Mouse (Mus musculus) right cerebral cortex, adult 18-20 months (tissue): ENCODE measurements around the gene Frat2.

Source experiments
- DNase-seq: peaks from one replicate; pipeline ENCODE4 v3.0.0; 2022; ENCODE audit warnings: mixed read lengths

Frat2 gene

DNA sequence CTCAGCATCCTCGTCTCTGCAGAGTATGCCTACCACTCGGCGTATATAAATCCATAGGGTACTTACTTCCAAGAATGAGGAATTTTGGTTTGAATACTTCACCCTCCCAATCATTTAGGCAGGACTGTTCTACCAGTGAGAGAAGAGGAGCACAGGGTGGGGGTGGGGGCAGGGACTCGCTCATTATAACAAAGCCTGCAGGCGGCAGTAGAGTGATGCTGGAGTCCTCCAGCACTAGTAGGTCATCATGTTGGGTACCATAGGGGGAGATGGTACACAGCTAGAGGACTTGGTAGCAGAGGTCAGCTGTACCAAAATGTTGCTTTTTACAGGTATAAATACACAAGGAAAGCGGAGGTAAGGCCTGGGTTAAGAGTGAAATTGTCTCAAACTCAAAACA is 3.6 kb downstream of the Frat2 start:
- no peak for DNase-seq

DNA sequence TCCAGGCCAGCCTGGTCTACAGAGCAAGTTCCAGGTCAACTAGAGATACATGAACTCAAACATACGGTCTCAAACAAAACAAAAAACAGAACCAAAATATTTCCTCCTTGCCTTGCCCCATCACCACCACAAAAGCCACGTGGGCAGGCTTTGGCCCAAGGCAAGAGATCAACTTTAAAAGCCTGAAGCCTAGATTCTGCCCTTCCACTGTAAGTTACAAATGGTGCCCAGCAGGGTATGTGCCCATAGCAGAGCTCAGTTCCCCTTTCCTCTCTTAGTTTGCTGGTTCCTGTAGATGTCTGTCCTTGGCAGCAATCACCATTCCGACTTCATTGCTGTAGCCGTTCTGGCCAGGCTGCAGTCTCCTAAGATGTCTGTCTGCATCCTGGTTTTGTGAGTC is 5.2 kb downstream of the Frat2 start:
- DNase-seq: no peak

DNA sequence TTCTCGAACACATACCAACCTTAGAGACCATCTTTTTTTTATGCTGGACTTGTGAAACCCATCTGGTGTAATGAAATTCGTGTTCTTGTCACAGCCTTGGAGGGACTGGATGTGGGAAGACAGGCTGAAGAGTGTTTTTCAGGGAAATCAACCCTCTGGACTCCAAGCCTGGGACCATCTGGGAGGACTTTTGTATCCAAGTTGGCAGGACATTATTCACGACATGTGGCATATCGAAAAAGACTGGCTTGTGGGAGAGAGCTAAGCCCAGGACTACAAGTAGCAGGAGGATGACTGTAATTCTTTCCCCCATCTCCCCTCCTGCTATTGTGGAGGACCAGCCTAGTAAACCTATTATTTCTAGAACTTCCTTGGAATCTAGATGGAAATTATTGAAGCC is 5.7 kb downstream of the Frat2 start:
- DNase-seq: no peak

DNA sequence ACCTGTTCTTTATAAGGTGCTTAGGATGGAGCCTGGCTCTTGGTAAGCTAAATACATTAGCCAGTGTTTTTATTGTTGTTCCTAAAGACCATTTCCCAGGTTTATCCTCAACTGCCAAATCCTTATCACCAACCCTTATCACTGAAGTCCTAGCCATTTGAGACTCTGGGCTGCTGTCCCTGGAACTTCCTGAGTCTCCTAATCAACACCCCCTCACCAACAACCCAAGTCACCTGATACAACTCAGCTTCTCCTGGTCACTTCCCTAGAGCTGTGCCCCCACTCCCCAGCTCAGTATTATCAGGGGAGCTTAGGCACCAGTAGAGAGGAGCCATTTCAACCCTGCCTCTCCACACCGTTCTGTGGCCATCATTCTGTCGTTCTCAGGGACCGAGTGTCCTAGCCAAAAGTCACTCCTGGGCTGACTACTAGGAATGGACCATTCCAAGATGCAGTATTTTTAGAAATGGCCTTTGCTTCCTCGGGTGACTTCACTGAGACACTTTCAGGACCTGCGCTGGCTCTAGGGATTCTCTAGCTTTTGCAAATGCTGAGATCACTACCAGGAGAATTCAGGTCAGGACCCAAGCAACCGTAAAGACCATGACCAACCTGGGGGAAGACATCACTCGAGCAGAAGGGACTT is 6.7 kb downstream of the Frat2 start:
- no peak for DNase-seq

DNA sequence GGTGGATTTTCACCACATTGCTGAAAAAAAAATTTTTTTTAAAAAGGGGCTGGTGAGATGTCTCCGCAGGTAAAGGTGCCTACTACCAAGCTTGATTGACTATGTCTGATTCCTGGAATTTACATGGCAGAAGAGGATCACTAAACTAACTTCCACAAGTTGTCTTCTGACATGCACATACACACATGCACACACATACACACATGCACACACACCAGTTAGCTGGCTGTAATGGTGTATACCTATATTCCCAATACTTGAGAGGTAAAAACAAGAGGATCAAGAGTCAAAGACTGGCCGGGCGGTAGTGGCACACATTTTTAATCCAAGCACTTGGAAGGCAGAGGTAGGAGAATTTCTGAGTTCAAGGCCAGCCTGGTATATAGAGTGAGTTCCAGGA is 8.2 kb downstream of the Frat2 start:
- no peak for DNase-seq

DNA sequence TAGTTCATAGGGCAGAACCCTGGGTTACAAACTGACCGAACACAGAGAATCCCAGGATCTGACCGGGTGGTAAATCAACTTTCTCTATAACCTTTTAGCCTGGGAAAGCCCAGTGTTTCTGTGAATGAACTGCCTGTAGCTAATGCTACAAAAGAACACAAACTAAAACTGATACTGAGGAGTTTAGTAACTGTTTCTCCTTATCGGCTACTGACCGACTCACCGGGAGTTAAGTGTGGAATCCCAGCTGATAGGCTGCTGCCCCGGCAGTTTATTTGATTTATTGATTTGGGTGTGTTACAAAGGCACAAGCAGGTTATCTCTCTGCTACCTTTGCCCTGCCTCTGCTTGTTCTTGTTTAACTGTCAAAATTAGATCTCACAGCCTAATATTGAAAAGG is 9.1 kb downstream of the Frat2 start:
- no peak for DNase-seq

DNA sequence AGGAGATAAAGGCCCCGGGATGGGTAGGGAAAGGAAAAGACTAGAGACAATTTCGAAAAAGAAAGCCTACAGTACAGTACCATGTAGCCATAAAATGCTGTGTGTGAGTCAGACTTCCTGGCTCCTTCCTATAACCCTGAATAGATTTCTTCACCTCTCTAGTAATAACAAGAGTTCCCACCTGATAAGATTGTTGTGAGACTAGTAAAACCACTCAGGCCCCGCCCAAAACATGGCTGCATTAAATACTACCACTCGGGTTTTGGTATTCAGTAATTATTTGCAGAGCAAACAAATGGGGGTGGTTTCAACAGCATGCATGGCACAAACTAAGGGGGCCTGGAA is 10.0 kb downstream of the Frat2 start:
- no peak for DNase-seq

DNA sequence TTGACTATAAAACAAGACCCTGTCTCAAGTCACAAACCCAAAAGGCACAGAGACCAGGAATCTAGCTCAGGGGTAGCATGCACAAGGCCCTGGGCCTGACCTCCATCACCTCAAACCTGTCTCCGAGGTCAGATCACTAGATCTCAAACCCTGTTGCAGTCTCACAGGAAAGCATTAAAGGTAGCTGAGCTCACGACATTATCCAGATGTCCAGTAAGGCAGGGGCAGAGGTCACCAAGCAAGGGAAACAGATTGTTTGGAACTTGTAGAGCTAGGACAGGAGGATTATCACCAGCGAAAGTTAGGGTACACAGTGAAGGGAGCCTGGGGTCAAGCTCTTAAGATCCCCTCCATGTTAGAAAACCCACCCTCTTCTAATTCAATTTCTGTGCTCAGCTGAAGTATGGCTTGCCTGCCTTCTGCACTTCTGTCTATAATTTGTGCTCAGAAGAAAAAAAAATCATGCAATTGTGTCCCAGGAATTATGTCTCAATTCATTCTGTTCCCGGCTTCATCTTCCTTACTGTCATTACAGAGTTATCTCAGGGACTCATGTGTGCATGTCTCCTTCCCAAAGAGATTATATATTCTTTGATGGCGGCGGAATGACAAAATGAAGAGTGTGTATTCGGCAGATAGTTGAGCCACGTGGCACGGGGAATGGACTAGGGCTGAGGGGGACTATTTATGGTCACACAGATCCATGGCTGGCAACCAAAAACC is 10.6 kb downstream of the Frat2 start:
- DNase-seq: no peak

DNA sequence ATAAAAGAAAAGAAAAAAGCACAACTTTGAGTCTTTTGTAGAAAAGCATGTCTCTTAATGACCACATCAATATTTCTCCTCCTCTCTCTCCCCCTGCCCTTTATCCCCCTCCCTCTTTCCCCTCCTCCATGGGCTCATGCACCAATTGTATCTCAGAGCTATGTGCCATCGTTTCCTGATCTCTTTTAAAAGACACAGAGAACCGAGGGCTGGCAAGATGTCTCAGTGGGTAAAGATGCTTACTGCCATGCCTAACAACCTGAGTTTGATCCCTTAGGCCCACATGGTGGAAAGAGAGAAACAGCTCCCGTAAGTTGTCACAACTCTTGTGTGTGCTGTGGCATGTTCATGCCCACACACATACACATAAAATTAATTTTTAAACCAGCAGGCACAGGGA is 11.2 kb downstream of the Frat2 start:
- DNase-seq: no peak

DNA sequence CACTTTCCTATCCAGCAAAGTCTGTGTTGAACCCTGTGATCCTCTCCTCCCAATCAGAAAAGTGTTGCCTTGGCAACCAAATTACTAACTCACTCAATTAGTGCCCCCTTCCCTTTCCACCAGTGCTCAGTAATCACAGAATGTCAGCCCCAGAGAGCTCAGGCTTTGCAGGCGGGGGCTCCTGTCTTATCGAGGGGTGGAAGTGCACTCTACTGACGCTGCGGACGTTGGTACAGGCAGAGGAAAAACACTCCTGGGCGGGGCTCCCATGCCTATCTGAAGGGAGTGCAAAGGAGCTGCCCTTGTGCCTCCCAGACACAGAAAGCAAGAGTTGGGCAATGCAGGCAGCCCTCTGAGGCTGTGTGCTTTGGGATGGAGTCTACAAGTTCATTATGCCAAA is 12.1 kb downstream of the Frat2 start:
- peak; percentile 19 for DNase-seq

DNA sequence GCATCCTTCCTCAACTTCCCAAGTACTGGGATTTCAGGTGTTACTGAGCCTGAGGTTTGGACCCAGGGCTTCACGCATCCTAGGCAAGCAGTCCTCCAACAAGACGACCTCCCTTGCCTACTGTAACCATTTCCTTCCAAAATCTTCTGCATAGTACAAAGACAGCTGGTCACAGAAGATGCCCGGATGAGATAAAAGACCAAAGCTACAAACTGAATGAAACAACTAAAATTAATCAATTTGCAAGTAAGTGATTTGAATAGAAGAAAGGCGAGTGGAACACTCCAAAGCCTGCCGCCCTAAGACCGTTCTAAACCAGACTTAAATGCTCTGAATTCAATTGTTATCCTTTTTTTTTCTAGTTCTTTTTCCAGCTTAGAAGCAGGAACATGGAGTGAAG is 12.5 kb downstream of the Frat2 start:
- no peak for DNase-seq

DNA sequence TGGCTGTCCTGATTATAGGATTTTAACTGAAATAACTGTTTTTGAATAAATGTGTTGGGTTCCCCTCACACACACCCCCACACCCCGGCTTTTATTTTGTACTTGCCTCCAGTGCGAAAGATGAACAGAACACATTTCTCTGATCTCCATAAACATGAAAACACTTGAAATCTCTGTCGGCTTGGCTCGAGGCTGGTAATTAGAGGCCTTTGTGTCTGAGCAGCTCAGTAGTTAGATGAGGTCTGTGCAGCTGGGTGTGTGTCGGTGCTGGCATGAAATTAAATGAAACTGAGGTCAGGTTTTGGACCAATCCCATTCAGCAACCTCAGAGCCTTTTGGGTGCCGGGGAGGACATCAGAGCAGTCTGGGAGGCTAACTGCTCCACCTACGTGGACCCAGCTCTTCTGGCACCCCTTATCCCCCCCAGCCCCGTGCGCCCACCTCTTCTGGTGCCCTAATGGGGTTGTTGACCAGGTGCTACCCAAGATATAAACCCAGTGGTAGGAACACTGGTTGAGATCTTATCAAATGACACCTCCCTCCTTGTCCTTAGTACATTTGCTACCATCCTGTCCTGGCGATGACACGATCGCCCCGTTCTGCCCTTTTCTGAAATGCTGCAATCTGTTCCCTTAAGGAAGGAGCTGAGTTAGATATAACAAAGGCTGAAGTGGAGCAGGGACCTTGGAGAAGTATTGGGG is 15.3 kb downstream of the Frat2 start:
- DNase-seq: peak; percentile 22

DNA sequence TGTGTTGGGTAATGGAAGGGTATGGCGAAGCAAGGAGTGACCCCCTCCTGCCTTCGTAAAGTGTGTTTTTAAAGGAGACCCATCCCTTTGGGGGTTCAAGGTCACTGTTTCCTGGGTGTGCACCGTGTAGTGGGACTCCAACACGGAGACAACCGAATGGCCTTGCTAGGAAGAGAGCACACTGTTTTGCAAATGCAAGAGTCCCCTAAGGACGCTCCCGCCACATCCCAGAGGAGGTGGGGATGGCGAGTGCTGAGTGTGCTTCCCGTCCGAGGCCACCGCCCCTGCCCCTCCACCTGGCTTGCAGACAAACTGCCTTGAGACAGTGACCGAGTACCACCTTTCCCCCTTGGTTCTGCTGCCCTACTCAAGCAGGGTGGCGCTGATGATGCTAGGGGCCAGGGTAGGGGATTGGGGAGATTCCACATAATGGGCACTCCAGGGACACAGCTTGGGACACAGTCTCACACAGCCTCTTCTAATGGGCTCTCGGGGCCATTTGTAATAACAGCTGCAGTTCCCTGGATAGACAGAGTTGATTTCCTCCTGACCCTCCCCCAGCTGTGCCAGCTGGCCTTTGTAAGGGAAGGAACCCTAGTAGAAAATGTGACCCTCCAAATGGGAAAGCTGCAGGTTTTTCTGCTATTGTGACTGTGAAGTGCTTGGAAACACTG is 16.1 kb downstream of the Frat2 start:
- DNase-seq: no peak

DNA sequence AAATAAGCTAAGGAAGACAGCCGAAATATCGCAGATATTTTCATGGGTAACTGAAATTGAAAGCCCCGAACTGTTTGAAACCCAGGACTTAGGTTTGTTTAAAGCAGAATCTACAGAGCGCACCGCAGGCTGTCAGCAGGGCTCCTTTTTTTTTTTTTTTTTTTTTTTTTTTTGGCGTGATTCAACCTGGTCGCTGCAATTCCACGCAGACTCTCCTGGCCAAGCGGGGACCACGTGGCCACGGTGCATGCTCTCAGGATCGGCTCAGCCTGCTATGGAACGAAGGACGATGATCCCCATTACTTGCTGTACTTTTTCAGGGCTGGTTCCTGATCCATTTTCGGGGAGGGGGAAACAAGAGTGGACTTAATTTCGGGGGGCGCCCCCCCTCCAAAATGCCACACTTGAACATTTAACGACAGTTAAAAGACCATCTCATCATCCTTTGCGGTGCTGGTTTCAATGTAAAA is 16.8 kb downstream of the Frat2 start:
- DNase-seq: peak; percentile 50

DNA sequence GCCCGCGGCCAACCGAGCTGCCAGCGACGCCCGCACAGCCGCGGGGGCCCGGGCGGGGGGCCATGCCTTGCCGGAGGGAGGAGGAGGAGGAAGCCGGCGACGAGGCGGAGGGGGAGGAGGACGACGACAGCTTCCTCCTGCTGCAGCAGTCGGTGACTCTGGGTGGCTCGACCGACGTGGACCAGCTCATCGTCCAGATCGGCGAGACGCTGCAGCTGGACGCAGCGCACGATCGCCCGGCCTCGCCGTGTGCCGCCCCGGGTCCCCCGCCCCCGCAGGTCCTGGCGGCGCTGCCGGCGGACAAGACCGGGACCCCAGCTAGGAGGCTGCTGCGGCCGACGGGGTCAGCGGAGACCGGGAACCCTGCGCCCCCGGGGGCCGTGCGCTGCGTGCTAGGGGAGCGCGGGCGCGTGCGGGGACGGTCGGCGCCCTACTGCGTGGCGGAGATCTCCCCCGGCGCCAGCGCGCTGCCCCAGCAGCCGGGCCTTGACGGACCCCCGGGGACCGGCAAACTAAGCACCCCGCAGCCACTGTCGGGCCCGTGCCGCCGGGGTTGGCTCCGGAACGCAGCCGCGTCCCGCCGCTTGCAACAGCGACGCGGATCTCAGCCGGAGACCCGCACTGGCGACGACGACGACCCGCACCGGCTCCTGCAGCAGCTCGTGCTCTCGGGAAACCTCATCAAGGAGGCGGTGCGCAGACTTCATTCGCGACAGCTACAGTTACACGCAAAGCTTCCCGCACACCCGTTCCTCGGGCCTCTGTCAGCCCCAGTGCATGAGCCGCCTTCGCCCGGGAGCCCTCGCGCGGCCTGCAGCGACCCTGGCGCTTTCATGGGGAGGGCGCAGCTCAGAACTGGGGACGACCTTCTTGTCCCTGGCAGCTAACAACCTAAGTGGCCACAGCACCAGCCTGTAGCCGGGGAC is 17.6 kb downstream of the Frat2 start:
- peak; percentile 55 for DNase-seq

DNA sequence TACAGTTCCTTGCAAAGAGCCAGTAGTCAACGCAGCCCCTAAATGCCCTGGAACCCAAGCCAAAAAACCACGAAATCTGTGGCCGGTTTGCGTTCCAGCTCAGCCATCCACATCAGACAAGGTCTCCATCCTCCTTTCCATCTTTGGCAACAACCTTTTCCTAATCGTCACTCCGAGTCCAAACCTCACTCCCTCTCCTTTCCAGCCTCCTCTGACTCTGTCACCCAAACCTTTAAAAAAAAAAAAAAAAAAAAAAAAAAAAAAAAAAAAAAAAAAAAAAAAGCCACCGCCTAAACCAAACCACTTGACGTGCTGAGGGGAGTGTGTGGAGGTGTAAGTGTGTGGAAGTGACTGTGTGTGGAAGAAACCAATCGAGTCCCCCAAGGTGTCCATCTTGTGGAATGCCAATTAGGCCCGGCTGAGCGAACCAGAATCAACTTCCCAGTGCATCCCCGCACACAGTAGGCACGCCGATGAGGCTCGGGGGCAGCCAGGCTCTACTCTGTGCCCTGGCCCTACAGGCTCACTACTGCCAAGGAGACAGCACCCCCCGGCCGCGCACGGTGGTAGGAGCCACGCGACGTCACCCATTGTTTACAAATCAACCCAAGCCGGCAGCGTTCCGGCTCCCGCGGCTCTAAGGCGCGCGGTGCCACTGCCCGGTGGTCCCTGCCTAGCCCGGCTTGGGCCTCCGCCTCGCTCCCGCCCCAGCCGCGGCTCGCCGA is 18.4 kb downstream of the Frat2 start, which contains the start of gene Frat1:
TSS of gene Frat1 (plus strand) at position 590 of the 725 bp plus-strand sequence.
- peak; percentile 90 for DNase-seq

DNA sequence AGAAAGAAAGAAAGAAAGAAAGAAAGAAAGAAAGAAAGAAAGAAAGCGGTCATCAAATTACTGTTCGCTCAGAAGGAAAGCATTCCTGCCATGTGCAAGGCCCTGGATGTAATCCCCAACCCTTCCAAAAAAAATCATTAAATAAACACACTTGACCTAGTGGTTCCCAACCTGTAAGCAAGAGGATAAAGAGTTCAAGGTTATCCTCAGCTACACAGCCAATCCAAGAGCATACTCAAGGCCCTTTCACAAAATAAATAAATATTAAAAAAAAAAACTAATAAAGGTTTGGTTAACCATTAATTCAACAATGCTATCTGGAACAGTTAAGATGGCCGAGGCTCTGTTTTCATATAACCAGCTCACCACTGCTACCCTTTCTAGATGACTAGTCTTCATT is 19.0 kb downstream of the Frat2 start:
- DNase-seq: no peak

DNA sequence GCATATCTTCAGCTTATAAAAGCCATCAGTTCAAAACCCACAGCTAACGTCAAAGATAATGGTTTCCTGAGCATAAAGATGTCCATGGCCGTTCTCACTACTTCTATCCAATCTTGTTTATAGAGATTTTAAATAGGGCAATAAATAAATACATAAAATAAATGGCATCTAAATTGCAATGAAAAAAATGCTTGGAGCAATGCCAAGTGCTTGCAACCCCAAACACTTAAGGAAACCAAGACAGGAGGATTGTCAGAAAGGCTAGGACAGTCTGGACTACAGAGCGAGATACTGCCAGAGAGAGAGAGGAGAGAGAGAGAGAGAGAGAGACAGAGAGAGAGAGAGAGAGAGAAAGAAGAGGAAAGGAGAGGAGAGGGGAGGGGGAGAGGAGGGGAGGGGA is 21.4 kb downstream of the Frat2 start:
- no peak for DNase-seq

DNA sequence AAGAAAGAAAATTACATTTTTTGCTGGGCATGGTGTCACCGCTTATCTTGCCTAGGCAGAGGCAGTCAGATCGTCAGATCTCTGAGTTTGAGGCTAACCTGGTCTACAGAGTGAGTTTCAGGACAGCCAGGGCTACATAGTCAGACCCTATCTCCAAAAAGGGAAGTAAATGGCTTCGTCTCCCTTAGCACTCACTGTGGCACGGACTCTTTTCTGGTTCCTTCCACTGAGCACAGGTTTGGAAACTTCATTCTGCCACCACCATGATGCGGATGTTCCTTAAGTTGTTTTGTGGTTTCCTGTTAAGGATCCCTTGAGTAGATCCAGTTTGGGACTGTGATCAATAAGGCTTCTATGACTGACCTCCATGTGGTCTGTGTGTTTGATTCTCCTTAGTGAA is 23.0 kb downstream of the Frat2 start:
- DNase-seq: no peak

DNA sequence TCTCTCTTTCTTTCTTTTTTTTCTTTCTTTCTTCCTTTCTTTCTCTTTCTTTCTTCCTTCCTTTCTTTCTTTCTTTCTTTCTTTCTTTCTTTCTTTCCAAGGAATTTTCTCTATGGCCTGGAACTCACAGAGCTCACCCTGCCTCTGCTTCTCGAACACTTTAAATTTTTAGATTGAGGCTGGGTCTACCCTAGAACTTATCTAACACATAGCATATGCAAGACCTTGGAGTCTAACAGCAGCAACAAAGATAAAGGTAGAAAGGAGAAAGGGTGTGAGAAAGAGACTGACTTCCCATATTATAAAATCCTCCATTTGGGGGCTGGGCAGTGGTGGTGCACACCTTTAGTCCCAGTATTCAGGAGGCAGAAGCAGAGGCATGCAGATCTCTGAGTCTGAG is 25.3 kb downstream of the Frat2 start:
- no peak for DNase-seq

DNA sequence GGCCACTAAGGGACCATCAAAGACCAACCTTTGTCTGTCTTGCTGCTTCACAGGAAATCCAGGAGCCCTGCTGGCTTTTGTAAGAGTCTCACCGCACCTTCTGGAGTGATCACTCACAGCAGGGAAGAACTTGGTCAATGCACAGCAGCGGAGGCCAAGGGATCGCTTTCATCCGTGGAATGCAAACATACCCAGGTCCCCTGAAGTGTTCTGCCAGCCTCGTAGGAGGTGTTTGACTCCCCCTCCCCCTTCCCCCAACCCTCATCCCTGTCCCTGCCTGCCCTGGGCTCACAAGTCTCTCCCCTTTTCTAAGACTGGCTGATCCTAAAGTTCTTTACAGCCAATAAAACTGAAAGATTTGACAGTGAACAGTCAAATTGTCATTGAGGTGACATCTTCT is 26.5 kb downstream of the Frat2 start:
- no peak for DNase-seq

DNA sequence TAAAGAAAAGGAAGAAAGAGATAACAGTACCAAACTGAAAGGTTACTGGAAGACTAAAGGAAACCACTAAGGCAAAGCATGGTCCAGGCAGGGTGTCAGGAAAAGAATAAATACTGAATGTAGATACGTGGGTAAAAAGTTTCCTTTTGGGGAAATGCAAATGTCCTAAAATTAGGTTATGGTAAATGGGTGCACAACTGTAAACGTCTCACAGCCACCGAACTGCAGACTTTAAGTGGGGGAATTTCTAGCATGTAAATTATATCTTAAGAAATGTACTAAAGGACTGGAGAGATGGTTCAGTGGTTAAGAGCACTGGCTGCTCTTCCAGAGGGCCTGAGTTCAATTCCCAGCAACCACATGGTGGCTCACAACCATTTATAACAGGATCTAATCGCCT is 29.2 kb downstream of the Frat2 start:
- no peak for DNase-seq
